Mouse (Mus musculus): ENCODE data around the gene Gnaq. TPM values are rescaled to one million over a fixed set of nuclear protein-coding genes. Genes with fewer than 3 reads are reported as not detected.

Gnaq gene
- total RNA-seq, 1 experiment from 2014 or later = 14.8 TPM

Other genes starting within 250 kb of the Gnaq start
- gene Psat1, start 185.5 kb upstream of the Gnaq start, total RNA-seq (2017) = 7.0 to 22.2 TPM (median 20.8 TPM) in 3 replicates
- gene Cep78, start 147.8 kb upstream of the Gnaq start, total RNA-seq (2017) = 1.9 to 4.9 TPM (median 3.2 TPM) in 3 replicates

Data from monocyte, adult 5-6 weeks (primary cell).